Comparison of ENCODE assay signal across 27 mouse cellular contexts in genomic region chr1:163181851-163182250, GRCm38 (mm10).
"Had no signal": no experiment of that assay in that cellular context is flagged by ENCODE, and none has a peak within 500 bp of the region (broad histone marks: within the 10 kb centered on the region; RNA-seq: fewer than 3 reads in every experiment).

No protein-coding gene starts in this region.

- DNase-seq: gastrocnemius, adult 2 months; gastrocnemius, postnatal 10 days; gastrocnemius, postnatal 25 days; heart, adult 2 months; heart, postnatal 10 days; heart, postnatal 4 days; kidney, adult 11 months; kidney, adult 2 months; kidney, adult 9 months; kidney, postnatal 14 days; kidney, postnatal 36 days; layer of hippocampus, adult 9-11 months; layer of hippocampus, postnatal 36 days; liver; liver, embryonic 13.5 days had no signal

- H3K36me3 ChIP-seq: heart, embryonic 12.5 days; hindbrain, embryonic 10.5 days; hindbrain, embryonic 12.5 days; hindbrain, embryonic 15.5 days; kidney, embryonic 15.5 days; limb, embryonic 10.5 days; limb, embryonic 12.5 days; liver, embryonic 13.5 days; liver, embryonic 15.5 days had no signal

- H3K4me1 ChIP-seq: heart, embryonic 12.5 days; hindbrain, embryonic 12.5 days; hindbrain, embryonic 15.5 days; kidney, embryonic 15.5 days; liver, embryonic 13.5 days; liver, embryonic 15.5 days had no signal

- H3K9ac ChIP-seq: heart, embryonic 12.5 days; hindbrain, embryonic 12.5 days; hindbrain, embryonic 15.5 days; kidney, embryonic 15.5 days; limb, embryonic 12.5 days; liver, embryonic 13.5 days; liver, embryonic 15.5 days had no signal

- H3K27me3 ChIP-seq: heart, embryonic 12.5 days; hindbrain, embryonic 12.5 days; hindbrain, embryonic 15.5 days; kidney, embryonic 15.5 days; limb, embryonic 12.5 days; liver, embryonic 13.5 days; liver, embryonic 15.5 days had no signal

- H3K9me3 ChIP-seq: heart, embryonic 12.5 days; hindbrain, embryonic 10.5 days; hindbrain, embryonic 12.5 days; hindbrain, embryonic 15.5 days; kidney, embryonic 15.5 days; limb, embryonic 10.5 days; limb, embryonic 12.5 days; liver, embryonic 13.5 days; liver, embryonic 15.5 days had no signal

- ATAC-seq: hindbrain, postnatal 0 days; intestine, embryonic 16.5 days had no signal

- H3K4me3 ChIP-seq: gastrocnemius, adult 2 months; heart, adult 2 months; heart, embryonic 12.5 days; hindbrain, embryonic 10.5 days; hindbrain, embryonic 12.5 days; hindbrain, embryonic 15.5 days; kidney, embryonic 15.5 days; limb, embryonic 10.5 days; limb, embryonic 12.5 days; liver, embryonic 13.5 days; liver, embryonic 15.5 days had no signal

- H3K27ac ChIP-seq: gastrocnemius, adult 2 months; heart, adult 2 months; hindbrain, embryonic 10.5 days; hindbrain, embryonic 12.5 days; hindbrain, embryonic 15.5 days; hindbrain, postnatal 0 days; kidney, embryonic 15.5 days; kidney, postnatal 0 days; limb, embryonic 10.5 days; limb, embryonic 12.5 days; liver, embryonic 13.5 days; liver, embryonic 15.5 days had no signal

- H3K4me2 ChIP-seq: heart, embryonic 12.5 days; hindbrain, embryonic 12.5 days; hindbrain, embryonic 15.5 days; kidney, embryonic 15.5 days; limb, embryonic 12.5 days; liver, embryonic 11.5 days; liver, embryonic 13.5 days; liver, embryonic 15.5 days had no signal
